Mouse (Mus musculus): ENCODE results near the gene Nmu. TPM values are rescaled to one million over a fixed set of nuclear protein-coding genes. Genes with fewer than 3 reads are reported as not detected.

Nmu gene
- 0.54 and 0.79 TPM in 2 replicates for total RNA-seq (2012; rRNA removed)

GRCm38 (mm10) chr5:76363453-76364104, at the start of gene Nmu:
Gene Nmu, minus strand, starts transcription at chr5:76363788.
- Histone ChIP-seq H3K4me1 (ENCODE audit: control insufficient read depth in 2 of 2, insufficient read depth in 2 of 2, low read length in 2 of 2, poor library complexity in 1 of 2) (peaks cover 4 to 11% of the 10 kb centered on the region in 2 experiments; a peak in 3 of 4 replicates), H3K4me3 (ENCODE audit: insufficient read depth in 1 of 2, low read depth in 1 of 2, low read length in 2 of 2, poor library complexity in 1 of 2, severe bottlenecking in 1 of 2) (peak within 1 kb of the TSS; percentile 60 to 64), H3K9ac (ENCODE audit: insufficient read depth, low read depth, low read length, poor library complexity, severe bottlenecking) (peak within 1 kb of the TSS; percentile 49; the same call in 1 of the 2 replicates), H3K27ac (ENCODE audit: insufficient read depth, low read depth, low read length, poor library complexity, severe bottlenecking) (no peak within 1 kb of the TSS), H3K36me3 (ENCODE audit: control insufficient read depth, insufficient read depth, low read length, poor library complexity, severe bottlenecking) (no peaks in the 10 kb centered on the region), H3K9me3 (ENCODE audit: control insufficient read depth, insufficient read depth, low read depth, low read length) (no peaks in the 10 kb centered on the region)
- no peak for TF ChIP-seq MAFK (IDR thresholded peaks at IDR 0.05; ENCODE audit: insufficient read depth, low read depth, low read length)
- no peak for TF ChIP-seq ZC3H11A (IDR thresholded peaks at IDR 0.05; ENCODE audit: borderline replicate concordance, low read depth, low read length)
- TF ChIP-seq ZNF384 (IDR thresholded peaks at IDR 0.05; ENCODE audit: low read depth, low read length): no peak
- no peak for TF ChIP-seq HCFC1 (IDR thresholded peaks at IDR 0.05; ENCODE audit: borderline replicate concordance, insufficient read depth, low read length)
- TF ChIP-seq CHD2 (IDR thresholded peaks at IDR 0.05; ENCODE audit: low read depth, low read length): no peak
- no peak for DNase-seq (ENCODE audit: low read depth, low spot score)
- in situ Hi-C loops (cut with MboI; ENCODE audit: low sequenced_read_pairs in 2 of 2, unreplicated experiment in 2 of 2): no loop called here

GRCm38 (mm10) chr5:76411697-76412096, 48.1 kb upstream of the Nmu start:
- no peaks in the 10 kb centered on the region for H3K9me3 ChIP-seq (ENCODE audit: control insufficient read depth, insufficient read depth, low read depth, low read length)
- H3K4me3 ChIP-seq (ENCODE audit: insufficient read depth in 1 of 2, low read depth in 1 of 2, low read length in 2 of 2, poor library complexity in 1 of 2, severe bottlenecking in 1 of 2): no peak overlapping the region
- no peak overlapping the region for H3K27ac ChIP-seq (ENCODE audit: insufficient read depth, low read depth, low read length, poor library complexity, severe bottlenecking)
- no peak for DNase-seq (ENCODE audit: low read depth, low spot score)
- TF ChIP-seq CHD2 (IDR thresholded peaks at IDR 0.05; ENCODE audit: low read depth, low read length) (no peak), ZNF384 (IDR thresholded peaks at IDR 0.05; ENCODE audit: low read depth, low read length) (no peak), HCFC1 (IDR thresholded peaks at IDR 0.05; ENCODE audit: borderline replicate concordance, insufficient read depth, low read length) (no peak), MAFK (IDR thresholded peaks at IDR 0.05; ENCODE audit: insufficient read depth, low read depth, low read length) (no peak), ZC3H11A (IDR thresholded peaks at IDR 0.05; ENCODE audit: borderline replicate concordance, low read depth, low read length) (no peak)
- in situ Hi-C loops (cut with MboI; ENCODE audit: low sequenced_read_pairs in 2 of 2, unreplicated experiment in 2 of 2): no loop called here
- peaks cover 0 to 2% of the 10 kb centered on the region in 2 experiments; a peak in 1 of 4 replicates for H3K4me1 ChIP-seq (ENCODE audit: control insufficient read depth in 2 of 2, insufficient read depth in 2 of 2, low read length in 2 of 2, poor library complexity in 1 of 2)
- no peaks in the 10 kb centered on the region for H3K36me3 ChIP-seq (ENCODE audit: control insufficient read depth, insufficient read depth, low read length, poor library complexity, severe bottlenecking)
- H3K9ac ChIP-seq (ENCODE audit: insufficient read depth, low read depth, low read length, poor library complexity, severe bottlenecking): no peak overlapping the region

- no peak for DNase-seq (ENCODE audit: low read depth, low spot score)
- no peak overlapping the region for H3K9ac ChIP-seq (ENCODE audit: insufficient read depth, low read depth, low read length, poor library complexity, severe bottlenecking)
- no peaks in the 10 kb centered on the region for H3K36me3 ChIP-seq (ENCODE audit: control insufficient read depth, insufficient read depth, low read length, poor library complexity, severe bottlenecking)
- no peak overlapping the region for H3K27ac ChIP-seq (ENCODE audit: insufficient read depth, low read depth, low read length, poor library complexity, severe bottlenecking)
- no peak overlapping the region for H3K4me3 ChIP-seq (ENCODE audit: insufficient read depth in 1 of 2, low read depth in 1 of 2, low read length in 2 of 2, poor library complexity in 1 of 2, severe bottlenecking in 1 of 2)
- no peaks in the 10 kb centered on the region for H3K4me1 ChIP-seq (ENCODE audit: control insufficient read depth in 2 of 2, insufficient read depth in 2 of 2, low read length in 2 of 2, poor library complexity in 1 of 2)
- in situ Hi-C loops (cut with MboI; ENCODE audit: low sequenced_read_pairs in 2 of 2, unreplicated experiment in 2 of 2): no loop called here
- no peak for TF ChIP-seq HCFC1 (IDR thresholded peaks at IDR 0.05; ENCODE audit: borderline replicate concordance, insufficient read depth, low read length)
- no peak for TF ChIP-seq ZNF384 (IDR thresholded peaks at IDR 0.05; ENCODE audit: low read depth, low read length)
- no peak for TF ChIP-seq MAFK (IDR thresholded peaks at IDR 0.05; ENCODE audit: insufficient read depth, low read depth, low read length)
- TF ChIP-seq CHD2 (IDR thresholded peaks at IDR 0.05; ENCODE audit: low read depth, low read length): no peak
- no peak for TF ChIP-seq ZC3H11A (IDR thresholded peaks at IDR 0.05; ENCODE audit: borderline replicate concordance, low read depth, low read length)
- H3K9me3 ChIP-seq (ENCODE audit: control insufficient read depth, insufficient read depth, low read depth, low read length): no peaks in the 10 kb centered on the region
Measured at GRCm38 (mm10) chr5:76394382-76394781, 30.8 kb upstream of the Nmu start.

- TF ChIP-seq CHD2 (IDR thresholded peaks at IDR 0.05; ENCODE audit: low read depth, low read length) (no peak), HCFC1 (IDR thresholded peaks at IDR 0.05; ENCODE audit: borderline replicate concordance, insufficient read depth, low read length) (no peak)
- in situ Hi-C loops (cut with MboI; ENCODE audit: low sequenced_read_pairs in 2 of 2, unreplicated experiment in 2 of 2): no loop called here
- Histone ChIP-seq H3K9me3 (ENCODE audit: control insufficient read depth, insufficient read depth, low read depth, low read length) (no peaks in the 10 kb centered on the region), H3K9ac (ENCODE audit: insufficient read depth, low read depth, low read length, poor library complexity, severe bottlenecking) (no peak overlapping the region), H3K27ac (ENCODE audit: insufficient read depth, low read depth, low read length, poor library complexity, severe bottlenecking) (no peak overlapping the region), H3K4me1 (ENCODE audit: control insufficient read depth in 2 of 2, insufficient read depth in 2 of 2, low read length in 2 of 2, poor library complexity in 1 of 2) (no peaks in the 10 kb centered on the region), H3K4me3 (ENCODE audit: insufficient read depth in 1 of 2, low read depth in 1 of 2, low read length in 2 of 2, poor library complexity in 1 of 2, severe bottlenecking in 1 of 2) (no peak overlapping the region), H3K36me3 (ENCODE audit: control insufficient read depth, insufficient read depth, low read length, poor library complexity, severe bottlenecking) (no peaks in the 10 kb centered on the region)
- DNase-seq (ENCODE audit: low read depth, low spot score): no peak
Measured at GRCm38 (mm10) chr5:76389041-76389795, 25.6 kb upstream of the Nmu start.

Data from ES-E14 (cell line).